Mouse (Mus musculus) left cerebral cortex, adult 18-20 months (tissue): ENCODE results near the gene Ext2. TPM values are rescaled to one million over a fixed set of nuclear protein-coding genes. Genes with fewer than 3 reads are reported as not detected.

Source experiments
- DNase-seq, 2 experiments: peaks; one replicate each; pipeline ENCODE4 v3.0.0; 2021 to 2022; ENCODE audit warnings: low spot score in 2 of 2, mixed read lengths in 1 of 2
- total RNA-seq, 2 experiments: library from RNA; stranded (reverse); gene quantifications; 2 replicates each; pipeline ENCODE4 v1.2.3; 2021

Ext2 gene
- total RNA-seq, 2 experiments from 2014 or later, result 54.5 to 55.2 TPM

GRCm38 (mm10) chr2:93645197-93645596, 177.2 kb downstream of the Ext2 start:
- no peak for DNase-seq

- no peak for DNase-seq
These were observed 177.6 kb downstream of the Ext2 start for GRCm38 (mm10) chr2:93644731-93645130.

- no peak for DNase-seq
These were observed 178.1 kb downstream of the Ext2 start for GRCm38 (mm10) chr2:93644234-93644633.

GRCm38 (mm10) chr2:93643403-93643780, 179.0 kb downstream of the Ext2 start:
- no peak for DNase-seq

GRCm38 (mm10) chr2:93634609-93635008, 187.8 kb downstream of the Ext2 start:
- DNase-seq, result no peak

- no peak for DNase-seq
These were observed 197.5 kb downstream of the Ext2 start for GRCm38 (mm10) chr2:93624665-93625408.

- no peak for DNase-seq
These were observed 203.0 kb downstream of the Ext2 start for GRCm38 (mm10) chr2:93619208-93619849.

- DNase-seq, result no peak
These were observed 203.7 kb downstream of the Ext2 start for GRCm38 (mm10) chr2:93618447-93619199.

GRCm38 (mm10) chr2:93615845-93616689, 206.3 kb downstream of the Ext2 start:
- no peak for DNase-seq

- DNase-seq, result no peak
These were observed 209.3 kb downstream of the Ext2 start for GRCm38 (mm10) chr2:93613020-93613419.

Other genes starting within 250 kb of the Ext2 start
- gene Alx4, start 180.2 kb downstream of the Ext2 start, total RNA-seq, result 1 to 10 TPM; 1.7 to 1.9 TPM
- gene Accs, start 27.4 kb upstream of the Ext2 start, total RNA-seq, result 1 to 10 TPM; 3.4 to 4.9 TPM
- gene Accsl, start 46.6 kb upstream of the Ext2 start, total RNA-seq, result under 1 TPM in 1 of 2 experiments, not detected in 1; 0.21 TPM
- 10 to 100 TPM; 54.6 to 63.1 TPM for gene Gm13889, start 134.6 kb upstream of the Ext2 start, total RNA-seq
- gene Gm27027, start 173.8 kb upstream of the Ext2 start, total RNA-seq, result 1 to 10 TPM in 1 of 2 experiments, not detected in 1; 1.0 TPM
- gene Alkbh3, start 188.2 kb upstream of the Ext2 start, total RNA-seq, result 10 to 100 TPM; 24.1 to 28.0 TPM